Mouse (Mus musculus) left cerebral cortex, postnatal 25 days (tissue): ENCODE measurements around the gene Ccdc47. TPM values are rescaled to one million over a fixed set of nuclear protein-coding genes. Genes with fewer than 3 reads are reported as not detected.
A peak's percentile ranks its signal among the peaks of the same experiment; 100 is the strongest.
"Not testable (repeated sequence)": the region's sequence is repeated elsewhere in the genome, so short reads cannot be mapped to it uniquely, and the experiment has no call there.

Experiments
- DNase-seq, 2 experiments: peaks; one replicate each; pipeline ENCODE4 v3.0.0; 2022; ENCODE audit warnings: low spot score in 2 of 2, mixed read lengths in 1 of 2
- intact Hi-C: fragments of 180-260 bp; cut with DNase I; formaldehyde crosslinking; loops from one replicate; pipeline ENCODE4 v1.15.1; 2025
- total RNA-seq, 2 experiments: library from RNA; stranded (reverse); gene quantifications; 2 replicates each; pipeline ENCODE4 v1.2.3; 2021

The Ccdc47 gene
- total RNA-seq, 2 experiments from 2014 or later, result 79.9 to 83.7 TPM

- no peak for DNase-seq
- intact Hi-C loops, result no loop called here
These were observed 14.6 kb downstream of the Ccdc47 start for GRCm38 (mm10) chr11:106201337-106202122.

DNA sequence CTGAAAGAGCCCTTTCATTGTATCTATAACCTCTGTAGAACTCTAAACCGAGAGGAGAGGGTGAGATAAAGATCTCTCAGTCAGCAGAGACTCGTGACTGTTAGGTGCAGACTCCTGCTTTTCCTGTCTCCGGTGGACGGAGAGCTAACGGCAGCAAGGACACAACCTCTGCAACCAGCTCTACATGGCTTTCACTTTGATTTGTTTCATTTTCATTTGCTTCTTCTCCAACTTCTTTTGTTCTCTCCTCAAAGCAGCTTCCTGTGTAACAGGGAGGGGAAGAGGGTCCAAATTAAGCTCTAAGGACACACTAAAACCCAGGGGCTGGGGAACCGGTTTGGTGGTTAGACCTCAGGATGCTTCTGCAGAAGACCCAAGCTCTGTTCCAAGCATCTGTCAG is 15.4 kb downstream of the Ccdc47 start:
- no peak for DNase-seq
- intact Hi-C loops, result no loop called here

- intact Hi-C loops, result not testable (repeated sequence)
These were observed 16.1 kb downstream of the Ccdc47 start for GRCm38 (mm10) chr11:106199997-106200396.

GRCm38 (mm10) chr11:106198277-106198676 is 17.9 kb downstream of the Ccdc47 start:
- no peak for DNase-seq
- intact Hi-C loops, result no loop called here

More at GRCm38 (mm10) chr11:106199997-106200396, 16.1 kb downstream of the Ccdc47 start:
- DNase-seq, result not testable (repeated sequence)

DNA sequence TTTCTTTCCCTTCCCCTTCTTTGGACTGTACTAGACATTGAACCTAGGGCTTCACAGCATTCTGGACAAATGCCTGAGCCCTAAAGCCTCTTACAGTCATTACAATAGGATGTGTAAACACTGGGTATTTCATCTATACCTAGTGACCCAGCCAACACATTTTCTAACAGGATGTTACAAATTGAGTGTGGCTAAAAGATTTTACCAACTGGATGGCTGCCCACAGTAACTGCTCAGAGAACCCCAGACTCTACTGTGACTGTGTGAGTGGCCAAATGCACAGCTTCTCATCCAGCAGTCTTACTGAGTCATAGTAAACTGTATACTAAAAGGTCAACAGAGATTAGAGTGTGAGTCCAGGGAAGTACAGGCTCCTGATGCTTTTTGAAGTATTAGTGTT is 20.8 kb downstream of the Ccdc47 start:
- intact Hi-C loops, result no loop called here
- DNase-seq, result no peak

DNA sequence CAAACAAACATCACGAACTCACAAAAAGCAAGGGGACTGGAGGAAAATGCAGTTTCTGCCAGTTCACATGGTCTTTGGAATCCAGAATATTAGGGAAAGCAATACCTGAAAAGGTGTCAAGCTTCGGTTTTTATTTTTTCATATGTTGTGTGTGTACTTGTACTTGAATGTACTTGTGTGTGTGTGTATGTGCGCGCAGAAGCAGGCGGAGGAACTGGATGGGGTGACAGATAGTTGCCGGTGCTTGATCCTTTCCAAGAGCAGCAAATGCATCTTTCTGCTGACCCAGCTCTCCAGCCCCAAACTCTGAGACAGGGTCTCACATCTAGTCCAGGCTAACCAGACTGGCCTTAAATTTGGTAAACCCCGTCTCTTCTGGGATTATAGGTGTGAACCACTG is 21.3 kb downstream of the Ccdc47 start:
- intact Hi-C loops, result no loop called here
- no peak for DNase-seq

DNA sequence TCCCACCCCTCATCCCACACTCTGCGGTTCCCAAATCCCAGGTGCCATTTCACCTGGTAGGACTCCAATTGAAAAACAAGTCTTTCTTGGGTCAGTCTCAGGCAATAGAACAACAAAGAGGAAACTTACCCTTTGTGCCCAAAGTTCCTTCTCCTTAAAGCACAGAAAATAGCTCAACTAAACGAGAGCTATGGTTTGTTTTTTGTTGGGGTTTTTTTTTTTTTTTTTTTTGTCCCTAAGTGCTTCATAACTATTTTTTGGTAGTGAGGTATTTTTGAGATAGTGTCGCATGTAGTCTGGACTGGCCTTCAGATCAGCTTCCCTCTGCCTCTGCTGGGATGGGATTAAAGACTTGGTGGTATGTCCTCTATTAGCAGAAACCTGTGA is 22.0 kb downstream of the Ccdc47 start:
- intact Hi-C loops, result no loop called here

DNA sequence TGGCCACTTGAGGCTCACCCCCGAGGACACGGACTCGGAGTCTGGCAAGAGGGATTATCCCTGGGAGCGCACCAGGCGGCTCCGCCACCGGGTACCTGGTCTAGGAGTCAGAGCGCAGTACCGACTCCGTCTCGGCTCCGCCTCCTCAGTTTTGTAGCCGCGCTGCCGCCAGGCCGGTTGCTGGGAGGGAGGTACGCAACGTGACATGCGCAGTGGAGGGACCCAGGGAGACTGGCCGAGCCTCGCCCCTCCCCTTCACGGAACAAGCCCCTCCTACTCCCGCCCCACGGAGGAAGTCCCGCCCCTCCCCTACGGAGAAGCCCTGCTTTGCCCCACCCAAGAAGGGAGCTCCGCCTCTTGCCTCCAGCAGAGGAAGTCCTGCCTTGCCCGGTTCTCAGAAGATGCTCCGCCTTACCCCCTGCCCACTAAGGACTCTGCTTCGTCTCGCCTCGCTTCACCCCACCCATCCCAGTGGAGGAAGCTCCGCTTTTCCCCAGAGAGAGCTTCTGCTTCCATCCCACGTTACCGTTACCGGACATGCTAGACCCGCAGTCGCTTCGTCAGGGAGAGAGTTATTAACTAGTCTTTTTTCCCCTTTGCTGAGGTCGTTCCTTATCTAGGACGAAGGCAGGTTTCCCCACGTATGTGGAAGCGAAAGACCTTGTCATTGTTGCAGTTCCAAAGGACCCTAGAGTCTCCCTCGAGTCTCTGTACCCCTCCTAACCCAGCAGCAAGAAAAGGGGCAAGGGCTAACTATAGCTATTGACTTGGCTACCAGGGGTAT is 22.6 kb downstream of the Ccdc47 start:
- peak; percentile 94 to 98 for DNase-seq
- intact Hi-C loops, result loop anchor here (1.0 to 2.0 kb wide), 2 partner anchors 23 to 35 kb away; partner anchors contain the start of genes Ccdc47 and Ddx42

More for the DNA sequence above, 22.0 kb downstream of the Ccdc47 start:
- no peak for DNase-seq

GRCm38 (mm10) chr11:106192657-106193370 is 23.3 kb downstream of the Ccdc47 start:
- intact Hi-C loops, result loop anchor here (1.0 to 2.0 kb wide), 2 partner anchors 24 to 35 kb away; partner anchors contain the start of genes Ccdc47 and Ddx42
- DNase-seq, result no peak

DNA sequence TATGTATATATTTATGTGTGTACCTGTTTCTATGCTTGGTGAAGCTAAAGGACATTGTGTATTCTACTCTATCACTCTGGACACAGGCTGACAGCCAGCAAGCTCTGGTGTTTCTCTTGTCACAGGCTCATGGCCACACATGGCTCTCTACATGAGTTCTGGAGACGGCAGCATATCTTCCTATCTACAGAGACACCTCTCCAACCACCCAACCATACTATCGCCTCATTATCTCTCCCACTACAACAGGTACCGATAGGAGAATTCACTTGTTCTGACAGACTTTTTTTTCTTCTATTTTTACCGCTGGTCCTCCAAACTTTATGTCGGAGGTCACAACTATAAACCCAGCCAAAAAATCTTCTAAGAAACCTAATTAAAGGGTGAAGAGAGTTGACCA is 23.9 kb downstream of the Ccdc47 start:
- intact Hi-C loops, result loop anchor here (2.0 kb wide), 1 partner anchor 25 kb away; the partner anchor contains the start of genes Ccdc47 and Ddx42
- no peak for DNase-seq

GRCm38 (mm10) chr11:106191716-106192115 is 24.4 kb downstream of the Ccdc47 start:
- intact Hi-C loops, result loop anchor here (2.0 kb wide), 1 partner anchor 25 kb away; the partner anchor contains the start of genes Ccdc47 and Ddx42
- DNase-seq, result no peak

GRCm38 (mm10) chr11:106187326-106187725 is 28.8 kb downstream of the Ccdc47 start:
- DNase-seq, result no peak
- intact Hi-C loops, result no loop called here

GRCm38 (mm10) chr11:106180449-106180801 is 35.7 kb downstream of the Ccdc47 start:
- no peak for DNase-seq
- intact Hi-C loops, result no loop called here

DNA sequence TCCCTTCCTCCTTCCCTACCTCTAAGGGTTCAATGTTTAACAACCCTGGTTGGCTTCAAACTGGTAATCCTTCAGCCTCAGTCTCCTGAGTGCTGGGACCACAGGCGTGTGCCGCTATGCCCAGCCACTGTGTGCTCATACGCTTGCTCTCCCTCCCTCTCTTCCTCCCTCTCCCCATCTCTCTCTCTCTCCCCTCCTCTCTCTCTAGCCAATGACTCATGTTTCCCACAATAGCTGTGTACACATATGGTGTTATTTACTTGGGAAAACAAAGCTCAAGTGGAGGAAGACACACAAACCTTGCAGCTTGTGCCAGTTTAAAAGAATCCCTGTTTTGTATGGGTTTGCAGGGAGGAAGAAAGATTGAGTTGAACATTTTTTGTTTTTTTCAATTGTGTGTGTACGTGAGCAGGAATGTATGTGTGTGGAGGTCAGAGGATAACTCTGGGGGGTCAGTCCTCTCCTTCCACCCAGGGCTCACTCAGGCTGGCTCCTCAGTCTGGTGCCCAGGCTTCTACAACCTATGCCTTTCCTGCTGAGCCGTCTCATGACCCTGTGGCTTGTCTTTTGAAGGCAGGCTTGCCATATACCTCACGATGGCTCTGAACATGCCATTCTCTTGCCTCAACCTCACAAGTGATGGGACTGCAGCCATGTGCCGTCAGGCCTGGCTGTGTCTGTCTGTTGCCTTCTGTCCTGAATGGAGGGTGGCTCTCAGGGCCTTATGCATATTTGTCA is 36.3 kb downstream of the Ccdc47 start:
- intact Hi-C loops, result loop anchor here (1.0 kb wide), 1 partner anchor 19 kb away; no protein-coding TSS in a partner anchor
- DNase-seq, result peak; percentile 57 to 84

DNA sequence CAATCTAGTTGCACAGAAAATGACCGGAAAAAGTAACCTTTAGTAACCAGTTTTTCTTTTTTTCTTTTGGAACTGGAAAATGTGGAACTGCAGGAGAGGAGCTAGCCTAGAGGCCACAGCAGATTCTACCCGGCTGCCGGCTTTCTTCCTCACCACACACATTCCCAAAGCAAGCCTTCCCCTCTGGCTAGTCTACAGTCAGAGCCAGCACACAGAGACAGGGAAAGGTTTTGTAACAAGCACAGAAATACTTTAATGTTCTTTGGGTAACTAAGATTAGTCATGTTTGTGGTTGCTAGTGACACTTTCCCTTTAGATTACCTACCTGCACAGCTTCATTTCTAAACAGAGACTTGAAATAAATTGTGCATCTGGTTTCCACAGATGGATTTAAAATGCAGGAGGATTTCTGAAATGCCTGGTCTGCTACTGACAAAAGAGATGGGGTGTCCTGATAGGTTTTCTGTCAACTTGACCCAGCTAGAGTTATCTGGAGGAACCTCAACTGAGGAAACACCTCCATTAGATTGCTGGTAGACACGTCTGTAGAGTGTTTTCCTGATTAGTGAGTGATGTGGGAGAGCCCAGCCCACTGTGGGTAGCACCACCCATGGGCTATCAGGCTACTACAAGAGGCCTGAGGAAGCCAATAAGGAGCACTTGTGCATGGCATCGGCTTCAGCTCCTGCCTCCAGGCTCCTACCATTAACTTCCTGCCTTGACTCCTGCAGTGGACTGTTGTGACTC is 37.9 kb downstream of the Ccdc47 start:
- intact Hi-C loops, result no loop called here
- DNase-seq, result no peak

DNA sequence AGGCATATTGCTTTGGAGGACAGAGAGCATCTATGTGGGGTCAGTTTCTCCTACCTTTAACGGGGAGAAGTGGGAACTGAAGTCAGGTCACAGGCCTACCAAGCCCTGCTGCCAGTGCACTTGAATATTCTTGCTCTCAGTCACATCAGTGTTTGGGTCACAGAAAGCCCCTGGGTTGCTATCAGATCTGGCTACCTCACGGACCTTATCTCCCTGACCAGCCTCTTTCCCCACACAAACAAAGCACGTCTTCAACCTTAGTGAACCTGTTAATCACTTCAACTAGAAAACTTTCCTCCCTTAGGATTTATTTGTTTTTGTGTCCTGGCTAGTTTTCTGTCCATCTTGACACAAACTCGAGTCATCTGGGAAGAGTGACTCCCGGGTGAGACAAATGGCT is 39.8 kb downstream of the Ccdc47 start:
- no peak for DNase-seq
- intact Hi-C loops, result no loop called here

DNA sequence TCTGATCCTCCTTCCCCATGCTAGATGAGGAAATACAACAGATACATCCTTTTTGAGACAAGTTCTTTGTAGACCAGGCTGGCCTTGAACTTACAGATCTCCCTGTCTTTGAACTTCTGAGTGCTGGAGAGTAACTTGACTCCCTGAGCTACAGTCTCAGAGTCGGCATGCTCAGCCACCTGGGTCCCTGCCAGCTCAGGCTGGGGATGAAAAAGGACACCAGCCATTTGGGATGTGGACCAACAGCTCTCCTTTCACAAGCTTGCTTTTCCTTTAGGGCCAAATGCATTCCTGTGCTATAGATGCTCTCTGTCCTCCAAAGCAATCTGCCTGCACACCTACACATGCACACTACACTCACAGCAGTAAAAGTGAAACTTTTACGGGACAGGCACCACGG is 41.1 kb downstream of the Ccdc47 start:
- DNase-seq, result no peak
- intact Hi-C loops, result no loop called here

DNA sequence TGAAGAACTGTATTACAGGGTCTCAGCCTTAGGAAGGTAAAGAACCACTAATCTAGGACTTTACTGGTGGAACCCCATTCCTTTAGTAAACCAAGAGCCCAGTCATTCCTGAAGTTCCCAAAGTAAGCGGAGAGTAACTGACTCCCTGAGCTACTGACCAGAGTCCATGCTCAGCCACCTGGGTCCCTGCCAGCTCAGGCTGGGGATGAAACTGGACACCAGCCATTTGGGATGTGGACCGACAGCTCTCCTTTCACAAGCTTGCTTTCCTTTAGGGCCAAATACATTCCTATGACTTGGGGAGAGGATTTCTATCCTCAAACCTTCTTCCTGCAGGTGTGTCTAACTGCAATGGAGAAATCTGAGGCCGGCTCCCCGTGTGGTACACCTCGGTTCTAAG is 41.8 kb downstream of the Ccdc47 start:
- no peak for DNase-seq
- intact Hi-C loops, result no loop called here

DNA sequence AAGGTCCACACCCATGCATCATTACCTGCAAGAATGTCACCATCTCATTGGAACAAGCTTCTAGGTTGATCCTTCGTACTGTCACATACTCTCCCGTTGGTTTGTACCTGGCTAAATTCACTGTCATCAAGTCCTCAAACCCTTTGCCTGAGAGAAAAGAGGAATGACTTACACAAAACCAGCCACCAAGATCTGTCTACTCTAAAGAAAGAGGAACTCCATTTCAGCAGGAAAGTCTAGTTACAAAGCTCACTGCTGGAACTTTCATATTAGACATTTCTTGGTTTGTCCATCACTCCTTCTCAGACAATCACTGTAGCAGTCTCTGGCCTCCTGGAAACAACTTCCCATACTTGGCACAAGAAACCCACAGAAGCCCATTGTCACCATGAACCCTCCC is 42.9 kb downstream of the Ccdc47 start:
- no peak for DNase-seq
- intact Hi-C loops, result no loop called here
